In genomic region chr12:116049236-116049635, GRCm38 (mm10) we compare ENCODE assay signal across 9 mouse cellular contexts. TPM values are rescaled to one million over a fixed set of nuclear protein-coding genes. Genes with fewer than 3 reads are reported as not detected.
DNase-seq lines count a peak whose midpoint lies in the region; ATAC-seq and TF ChIP-seq lines count a peak whose summit lies in the region.
"Had no signal": no experiment of that assay in that cellular context is flagged by ENCODE, and none has a peak within 500 bp of the region (broad histone marks: within the 10 kb centered on the region; RNA-seq: fewer than 3 reads in every experiment).

No protein-coding gene starts in this region.

- no peak overlapping the region for H3K27ac ChIP-seq in heart, postnatal 0 days (ENCODE audit: low read depth)
- no peak overlapping the region for H3K27ac ChIP-seq in hindbrain, embryonic 12.5 days
- H3K27ac ChIP-seq in midbrain, embryonic 16.5 days (ENCODE audit: low read length) = no peak overlapping the region

- 0 out of 2 replicates have a peak overlapping the region, but pooled peaks have one; percentile 78 for H3K4me3 ChIP-seq in heart, postnatal 0 days (ENCODE audit: low read depth, low read length)
- H3K4me3 ChIP-seq in hindbrain, embryonic 12.5 days = peak overlapping the region; percentile 68
- peak overlapping the region; percentile 91; the same call in 1 of the 2 replicates for H3K4me3 ChIP-seq in midbrain, embryonic 16.5 days (ENCODE audit: low read depth, low read length)

- no peak for ATAC-seq in heart, postnatal 0 days (ENCODE audit: insufficient read depth, low read depth)
- ATAC-seq in hindbrain, embryonic 12.5 days (ENCODE audit: low FRiP score) = no peak
- no peak for ATAC-seq in midbrain, embryonic 16.5 days
- ATAC-seq in frontal cortex, adult (ENCODE audit: low TSS enrichment) = no peak
- ATAC-seq in megakaryocyte-erythroid progenitor cell, adult 5-6 weeks (replicated peaks; ENCODE audit: low FRiP score, low TSS enrichment, poor library complexity, severe bottlenecking) = no peak

- no peak overlapping the region for H3K9ac ChIP-seq in heart, postnatal 0 days (replicated peaks; ENCODE audit: low read depth, low read length)
- H3K9ac ChIP-seq in hindbrain, embryonic 12.5 days = no peak overlapping the region
- no peak overlapping the region for H3K9ac ChIP-seq in midbrain, embryonic 16.5 days (ENCODE audit: low read depth, low read length)

- TF ChIP-seq CTCF in heart, postnatal 0 days (IDR thresholded peaks at IDR 0.05; ENCODE audit: low read depth) = no peak

- intact Hi-C loops in heart, postnatal 10 days (cut with DNase I) = loop anchor here (10.0 kb wide), 2 partner anchors 236 to 356 kb away; partner anchors contain the start of genes Esyt2 and Ncapg2

- H3K36me3 ChIP-seq in heart, postnatal 0 days (replicated peaks; ENCODE audit: control insufficient read depth, insufficient read depth, low read length) = no peaks in the 10 kb centered on the region
- peaks cover 27% of the 10 kb centered on the region for H3K36me3 ChIP-seq in hindbrain, embryonic 12.5 days
- peaks cover 8% of the 10 kb centered on the region for H3K36me3 ChIP-seq in midbrain, embryonic 16.5 days (ENCODE audit: control insufficient read depth, insufficient read depth, low read length)

- H3K4me2 ChIP-seq in heart, postnatal 0 days (ENCODE audit: low read depth, low read length) = peak overlapping the region; percentile 85; the same call in 1 of the 2 replicates
- H3K4me2 ChIP-seq in hindbrain, embryonic 12.5 days (replicated peaks) = peak overlapping the region; percentile 57
- peak overlapping the region; percentile 91 for H3K4me2 ChIP-seq in midbrain, embryonic 16.5 days (ENCODE audit: low read length)

- TF ChIP-seq EP300 in heart, postnatal 0 days (IDR thresholded peaks at IDR 0.05; ENCODE audit: low read depth) = no peak

- no peak for DNase-seq in heart, postnatal 0 days (ENCODE audit: low spot score)
- no peak for DNase-seq in heart, postnatal 10 days
- peak; percentile 82 for DNase-seq in adipocyte (ENCODE audit: low spot score)
- DNase-seq in thymus, postnatal 10 days (ENCODE audit: low spot score in 2 of 2) = no peak
- DNase-seq: gastrocnemius, postnatal 14 days had no signal

- H3K9me3 ChIP-seq in heart, postnatal 0 days (replicated peaks; ENCODE audit: control insufficient read depth, low read length) = no peaks in the 10 kb centered on the region
- H3K9me3 ChIP-seq in hindbrain, embryonic 12.5 days (replicated peaks) = peaks cover 2% of the 10 kb centered on the region; the same call in 1 of the 2 replicates
- H3K9me3 ChIP-seq in midbrain, embryonic 16.5 days (replicated peaks; ENCODE audit: control insufficient read depth, low read length, poor library complexity, severe bottlenecking) = no peaks in the 10 kb centered on the region

- 86% methylated on average over 3 of the region's 3 CpGs for WGBS in heart, postnatal 0 days
- WGBS in hindbrain, embryonic 12.5 days = 96% methylated on average over 3 of the region's 3 CpGs
- 91% methylated on average over 3 of the region's 3 CpGs for WGBS in midbrain, embryonic 16.5 days

- H3K4me1 ChIP-seq in heart, postnatal 0 days (ENCODE audit: control insufficient read depth, insufficient read depth) = peaks cover 13% of the 10 kb centered on the region
- peaks cover 15% of the 10 kb centered on the region for H3K4me1 ChIP-seq in hindbrain, embryonic 12.5 days
- H3K4me1 ChIP-seq in midbrain, embryonic 16.5 days (ENCODE audit: control insufficient read depth, insufficient read depth, low read length) = peaks cover 14% of the 10 kb centered on the region

- no peaks in the 10 kb centered on the region for H3K27me3 ChIP-seq in heart, postnatal 0 days (ENCODE audit: control insufficient read depth, insufficient read depth, low read length)
- H3K27me3 ChIP-seq in hindbrain, embryonic 12.5 days = no peaks in the 10 kb centered on the region
- H3K27me3 ChIP-seq in midbrain, embryonic 16.5 days (ENCODE audit: control insufficient read depth, insufficient read depth, low read depth, low read length) = no peaks in the 10 kb centered on the region

RNA-seq across cellular contexts. Expression of gene Zfp386, which starts 1.7 kb away (rescaled TPM):
- 13.5 and 25.2 TPM in 2 replicates for total RNA-seq in heart, postnatal 0 days (2014; rRNA removed; ENCODE audit: low replicate concordance)
- polyA plus RNA-seq in heart, postnatal 0 days (2015; fragmentation: Nextera tagmentation; extraction: Ambion mirVana) = 31.7 and 32.1 TPM in 2 replicates
- total RNA-seq in heart, postnatal 10 days (2021) = 10 to 100 TPM; 33.1 to 33.3 TPM
- polyA plus RNA-seq in hindbrain, embryonic 12.5 days (2016; fragmentation: Nextera tagmentation; extraction: Ambion mirVana) = 59.4 and 61.8 TPM in 2 replicates
- polyA plus RNA-seq in midbrain, embryonic 16.5 days (2015; fragmentation: Nextera tagmentation; extraction: Ambion mirVana) = 55.0 and 57.7 TPM in 2 replicates
- 30.0 and 37.5 TPM in 2 replicates for total RNA-seq in megakaryocyte-erythroid progenitor cell, adult 5-6 weeks (2014; fragmentation: Nextera tagmentation)
- total RNA-seq in megakaryocyte-erythroid progenitor cell, adult 5-6 weeks (2017) = 19.3 and 30.9 TPM in 2 replicates

RNA-seq across cellular contexts. Expression of gene Vipr2, which starts 28.3 kb away (rescaled TPM):
- 0.85 and 1.3 TPM in 2 replicates for total RNA-seq in heart, postnatal 0 days (2014; rRNA removed; ENCODE audit: low replicate concordance)
- 0.30 TPM in 2 replicates for polyA plus RNA-seq in heart, postnatal 0 days (2015; fragmentation: Nextera tagmentation; extraction: Ambion mirVana)
- total RNA-seq in heart, postnatal 10 days (2021) = 1 to 10 TPM; 2.1 to 3.0 TPM
- polyA plus RNA-seq in hindbrain, embryonic 12.5 days (2016; fragmentation: Nextera tagmentation; extraction: Ambion mirVana) = 1.1 and 1.8 TPM in 2 replicates
- polyA plus RNA-seq in midbrain, embryonic 16.5 days (2015; fragmentation: Nextera tagmentation; extraction: Ambion mirVana) = 0.61 and 1.3 TPM in 2 replicates
- 0.55 and 3.3 TPM in 2 replicates for total RNA-seq in megakaryocyte-erythroid progenitor cell, adult 5-6 weeks (2014; fragmentation: Nextera tagmentation)
- 0.61 and 3.1 TPM in 2 replicates for total RNA-seq in megakaryocyte-erythroid progenitor cell, adult 5-6 weeks (2017)
